Mouse (Mus musculus) heart, adult 2 months (tissue): Measurements from ENCODE around the gene Gpc5. TPM values are rescaled to one million over a fixed set of nuclear protein-coding genes. Genes with fewer than 3 reads are reported as not detected.

Source experiments
- DNase-seq, 2 experiments: peaks; one replicate each; pipeline ENCODE4 v3.0.0; 2021
- H3K27ac ChIP-seq: fragments of 200-600 bp; 2 replicates; pipeline ENCODE4 v1.8.1; 2022
- H3K27me3 ChIP-seq: fragments of 200-500 bp; 2 replicates; pipeline ENCODE4 v1.6.1; 2012; ENCODE audit warnings: mild to moderate bottlenecking, low read length, inconsistent platforms, mixed read lengths; ENCODE audit not compliant: control insufficient read depth, insufficient read depth
- H3K36me3 ChIP-seq: fragments of 200-500 bp; 2 replicates; pipeline ENCODE4 v1.6.1; 2012; ENCODE audit warnings: low read length, inconsistent platforms; ENCODE audit not compliant: control insufficient read depth, insufficient read depth
- H3K4me1 ChIP-seq: fragments of 200-500 bp; 2 replicates; pipeline ENCODE4 v1.6.1; 2011; ENCODE audit warnings: low read length; ENCODE audit not compliant: control insufficient read depth, insufficient read depth
- H3K4me3 ChIP-seq: fragments of 200-600 bp; 2 replicates; pipeline ENCODE4 v1.8.1; 2022
- H3K79me2 ChIP-seq: fragments of 200-500 bp; replicated peaks from 2 replicates; pipeline ENCODE4 v1.6.1; 2012; ENCODE audit warnings: mild to moderate bottlenecking, inconsistent platforms, low read length, moderate library complexity, mixed read lengths; ENCODE audit not compliant: control insufficient read depth, insufficient read depth
- H3K9ac ChIP-seq: fragments of 200-500 bp; 2 replicates; pipeline ENCODE4 v1.6.1; 2012; ENCODE audit warnings: low read depth, mild to moderate bottlenecking, control low read depth, inconsistent platforms, low read length, mixed read lengths
- CTCF ChIP-seq: fragments of 200-600 bp; IDR thresholded peaks from 2 replicates; pipeline ENCODE4 v1.8.1; 2022; ENCODE audit warnings: antibody characterized with exemption, mild to moderate bottlenecking, moderate library complexity
- EP300 ChIP-seq: fragments of 200-500 bp; IDR thresholded peaks from 2 replicates; pipeline ENCODE4 v1.6.1; 2011; ENCODE audit warnings: low read depth, low read length, control low read depth; ENCODE audit not compliant: insufficient read depth
- POLR2A ChIP-seq: fragments of 200-500 bp; IDR thresholded peaks from 2 replicates; pipeline ENCODE4 v1.6.1; 2011; ENCODE audit warnings: mild to moderate bottlenecking, low read depth, low read length, control low read depth; ENCODE audit not compliant: insufficient read depth
- WGBS: fragments of 180-500 bp; shearing (Covaris S2); methylation state at CpG from one replicate; pipeline ENCODE4 v1.1.7; 2018; 5-methylcytosine and 5-hydroxymethylcytosine counted together
- intact Hi-C: fragments of 180-260 bp; cut with DNase I; formaldehyde crosslinking; loops from one replicate; pipeline ENCODE4 v1.15.1; 2025
- polyA plus RNA-seq: library from polyadenylated mRNA; depleted of rRNA; stranded (reverse); fragments of >200 nt; gene quantifications from 2 replicates; pipeline ENCODE4 v1.2.3, GENCODE M21; 2012
- total RNA-seq, 2 experiments: library from RNA; stranded (reverse); gene quantifications; 2 replicates each; pipeline ENCODE4 v1.2.3; 2021

The Gpc5 gene
- total and polyA plus RNA-seq, 3 experiments, result not detected

DNA sequence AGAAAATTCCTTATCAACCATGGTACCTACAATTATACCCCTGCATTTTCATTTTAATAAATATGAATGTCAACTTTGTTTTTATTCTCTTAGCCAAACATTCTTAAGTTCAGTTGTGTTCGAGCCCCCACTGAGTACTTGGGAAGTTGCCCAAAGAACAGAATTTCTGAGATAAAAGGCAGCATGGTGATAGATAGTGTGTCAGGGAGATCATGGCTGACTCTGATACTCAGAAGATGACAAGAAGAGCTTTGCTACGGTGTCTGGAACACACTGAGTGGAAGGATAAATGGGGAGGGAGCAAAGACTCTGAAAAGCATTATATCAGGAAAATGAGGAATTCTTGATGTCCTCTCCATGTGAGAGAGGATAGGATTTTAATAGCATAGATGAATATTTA, 898.7 kb downstream of the Gpc5 start:
- no peaks in the 10 kb centered on the region for H3K4me1 ChIP-seq
- no peaks in the 10 kb centered on the region for H3K36me3 ChIP-seq
- DNase-seq, result no peak
- intact Hi-C loops, result no loop called here
- TF ChIP-seq EP300 (no peak), CTCF (no peak), POLR2A (no peak)
- no peak overlapping the region for H3K9ac ChIP-seq
- 33% methylated on average over 2 of the region's 2 CpGs for WGBS
- H3K4me3 ChIP-seq, result no peak overlapping the region
- no peaks in the 10 kb centered on the region for H3K27me3 ChIP-seq
- no peak overlapping the region for H3K27ac ChIP-seq
- no peaks in the 10 kb centered on the region for H3K79me2 ChIP-seq

- Histone ChIP-seq H3K4me1 (no peaks in the 10 kb centered on the region), H3K36me3 (no peaks in the 10 kb centered on the region), H3K27me3 (no peaks in the 10 kb centered on the region), H3K79me2 (no peaks in the 10 kb centered on the region), H3K9ac (no peak overlapping the region), H3K4me3 (no peak overlapping the region), H3K27ac (no peak overlapping the region)
- WGBS, result 54% methylated on average over 5 of the region's 5 CpGs
- TF ChIP-seq CTCF, result no peak
- no peak for TF ChIP-seq POLR2A
- no peak for TF ChIP-seq EP300
- DNase-seq, result no peak
- intact Hi-C loops, result no loop called here
These were observed 901.6 kb downstream of the Gpc5 start for GRCm38 (mm10) chr14:115993520-115994106.

GRCm38 (mm10) chr14:115998931-115999330, 906.9 kb downstream of the Gpc5 start:
- TF ChIP-seq EP300 (no peak), POLR2A (no peak), CTCF (no peak)
- Histone ChIP-seq H3K4me1 (no peaks in the 10 kb centered on the region), H3K4me3 (no peak overlapping the region), H3K27ac (no peak overlapping the region), H3K27me3 (no peaks in the 10 kb centered on the region), H3K9ac (no peak overlapping the region), H3K79me2 (no peaks in the 10 kb centered on the region), H3K36me3 (no peaks in the 10 kb centered on the region)
- no peak for DNase-seq
- intact Hi-C loops, result no loop called here
- 62% methylated on average over 4 of the region's 4 CpGs for WGBS

DNA sequence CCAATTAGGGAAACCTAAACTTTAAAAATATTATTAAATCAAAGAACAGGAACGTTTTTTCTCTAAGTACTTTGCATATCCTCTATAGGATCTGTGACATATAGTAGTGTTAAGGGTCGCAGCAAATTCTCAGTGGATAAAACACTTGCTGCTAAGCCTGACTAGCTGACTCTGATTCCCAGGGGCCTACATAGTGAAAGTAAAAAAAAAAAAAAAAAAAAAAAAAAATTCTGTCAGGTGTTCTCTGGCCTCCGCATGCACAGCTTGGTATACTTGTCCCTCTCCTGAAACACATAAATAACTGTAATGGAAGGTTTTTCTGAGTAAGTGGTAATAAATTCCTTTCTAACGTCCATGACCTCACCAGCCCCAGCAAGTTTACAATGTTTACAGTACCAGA, 995.0 kb downstream of the Gpc5 start:
- Histone ChIP-seq H3K9ac (no peak overlapping the region), H3K27ac (no peak overlapping the region), H3K4me1 (no peaks in the 10 kb centered on the region), H3K36me3 (no peaks in the 10 kb centered on the region), H3K27me3 (no peaks in the 10 kb centered on the region), H3K79me2 (no peaks in the 10 kb centered on the region), H3K4me3 (no peak overlapping the region)
- TF ChIP-seq POLR2A (no peak), EP300 (no peak), CTCF (no peak)
- WGBS, result 65% methylated on average over 4 of the region's 4 CpGs
- no peak for DNase-seq
- intact Hi-C loops, result no loop called here

DNA sequence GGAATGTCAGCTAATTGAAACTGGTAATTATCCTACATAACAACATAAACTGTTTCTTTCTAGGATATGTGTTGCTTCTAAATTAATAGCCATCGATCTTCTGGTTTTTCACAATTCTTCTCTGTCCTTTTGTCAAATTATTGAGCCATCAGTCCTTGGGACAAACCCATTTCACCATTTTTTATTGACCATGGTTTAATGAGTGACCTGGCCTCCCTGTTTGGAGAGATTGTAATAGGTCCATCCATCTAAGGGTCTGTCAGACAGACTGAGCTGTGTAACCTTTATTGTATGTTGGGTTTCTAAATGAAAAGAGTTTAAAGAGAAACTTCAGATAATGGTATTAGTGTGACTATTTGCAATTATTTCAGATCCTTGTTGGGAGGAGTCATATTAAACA, 1035.9 kb downstream of the Gpc5 start:
- intact Hi-C loops, result no loop called here
- no peak overlapping the region for H3K27ac ChIP-seq
- no peak for DNase-seq
- no peaks in the 10 kb centered on the region for H3K79me2 ChIP-seq
- WGBS, result 83% methylated on average over 1 of the region's 1 CpGs
- no peaks in the 10 kb centered on the region for H3K27me3 ChIP-seq
- H3K4me1 ChIP-seq, result no peaks in the 10 kb centered on the region
- TF ChIP-seq POLR2A, result no peak
- TF ChIP-seq CTCF, result no peak
- TF ChIP-seq EP300, result no peak
- no peak overlapping the region for H3K4me3 ChIP-seq
- no peak overlapping the region for H3K9ac ChIP-seq
- no peaks in the 10 kb centered on the region for H3K36me3 ChIP-seq

- Histone ChIP-seq H3K36me3 (no peaks in the 10 kb centered on the region), H3K27ac (no peak overlapping the region), H3K79me2 (no peaks in the 10 kb centered on the region), H3K4me3 (no peak overlapping the region), H3K9ac (no peak overlapping the region), H3K4me1 (no peaks in the 10 kb centered on the region), H3K27me3 (no peaks in the 10 kb centered on the region)
- intact Hi-C loops, result no loop called here
- WGBS, result 57% methylated on average over 5 of the region's 5 CpGs
- no peak for TF ChIP-seq EP300
- TF ChIP-seq POLR2A, result no peak
- TF ChIP-seq CTCF, result no peak
- DNase-seq, result no peak
These were observed 1045.3 kb downstream of the Gpc5 start for GRCm38 (mm10) chr14:116137330-116137729.
